Mouse (Mus musculus): Measurements from ENCODE around the gene Hdac6.

- TF ChIP-seq POLR2A (IDR thresholded peaks at IDR 0.05; ENCODE audit: low read depth, low read length), result no peak
- no peak for TF ChIP-seq CTCF (IDR thresholded peaks at IDR 0.05; ENCODE audit: extremely low read depth, insufficient read length, insufficient replicate concordance, low read depth, low read length)
These were observed 27.9 kb downstream of the Hdac6 start, which contains the start of gene Pcsk1n for GRCm38 (mm10) chrX:7919601-7920383.

Measured in small intestine, adult 2 months (tissue).